Mouse (Mus musculus): ENCODE measurements at regions not wholly inside any gene's neighbourhood (a gene's known extent, or its start where the extent isn't known, plus 50 kb on each side); places are given as distances from the start of the nearest gene placed in this dataset.

GRCm38 (mm10) chr14:76850051-76850450 lies 186.5 kb upstream of the Ccdc122 start:
- no peak for TF ChIP-seq CTCF (IDR thresholded peaks at IDR 0.05; ENCODE audit: low read depth)
- no peak for TF ChIP-seq EP300 (IDR thresholded peaks at IDR 0.05; ENCODE audit: low read depth)

All from liver, embryonic 14.5 days (tissue).